Mouse (Mus musculus): ENCODE results near the gene Rnf11. TPM values are rescaled to one million over a fixed set of nuclear protein-coding genes. Genes with fewer than 3 reads are reported as not detected.

Rnf11 gene
- polyA plus RNA-seq, 1 experiment from 2014 or later, result 76.8 TPM

GRCm38 (mm10) chr4:109423438-109423837 lies 61.1 kb downstream of the Rnf11 start:
- H3K4me3 ChIP-seq (ENCODE audit: control insufficient read depth in 1 of 2, insufficient read depth in 1 of 2, low read depth in 1 of 2, low read length in 2 of 2), result no peak overlapping the region
- ATAC-seq (ENCODE audit: insufficient number of reproducible peaks, insufficient read depth, low FRiP score, low read depth), result no peak
- 51% methylated on average over 2 of the region's 2 CpGs for WGBS

GRCm38 (mm10) chr4:109422436-109422835 lies 62.1 kb downstream of the Rnf11 start:
- no peak overlapping the region for H3K9ac ChIP-seq (ENCODE audit: low read length)
- WGBS, result 75% methylated on average over 6 of the region's 6 CpGs

More at GRCm38 (mm10) chr4:109423438-109423837, 61.1 kb downstream of the Rnf11 start:
- no peak overlapping the region for H3K9ac ChIP-seq (ENCODE audit: low read length)
- no peak overlapping the region for H3K27ac ChIP-seq (replicated peaks in 1 of 2; ENCODE audit: control insufficient read depth in 1 of 2, insufficient read depth in 1 of 2, low read depth in 2 of 2, low read length in 2 of 2)
- no peaks in the 10 kb centered on the region; the same call in 1 of the 2 replicates for H3K36me3 ChIP-seq (ENCODE audit: control insufficient read depth, insufficient read depth, low read length)
- no peak overlapping the region for H3K4me2 ChIP-seq (ENCODE audit: low read length)
- no peaks in the 10 kb centered on the region for H3K9me3 ChIP-seq (ENCODE audit: control insufficient read depth, low read length)
- no peaks in the 10 kb centered on the region for H3K27me3 ChIP-seq (ENCODE audit: control insufficient read depth, insufficient read depth, low read length)
- peaks cover 6 to 11% of the 10 kb centered on the region in 2 experiments; a peak in 2 of 4 replicates for H3K4me1 ChIP-seq (ENCODE audit: control insufficient read depth in 2 of 2, insufficient read depth in 2 of 2, low read length in 2 of 2)

DNA sequence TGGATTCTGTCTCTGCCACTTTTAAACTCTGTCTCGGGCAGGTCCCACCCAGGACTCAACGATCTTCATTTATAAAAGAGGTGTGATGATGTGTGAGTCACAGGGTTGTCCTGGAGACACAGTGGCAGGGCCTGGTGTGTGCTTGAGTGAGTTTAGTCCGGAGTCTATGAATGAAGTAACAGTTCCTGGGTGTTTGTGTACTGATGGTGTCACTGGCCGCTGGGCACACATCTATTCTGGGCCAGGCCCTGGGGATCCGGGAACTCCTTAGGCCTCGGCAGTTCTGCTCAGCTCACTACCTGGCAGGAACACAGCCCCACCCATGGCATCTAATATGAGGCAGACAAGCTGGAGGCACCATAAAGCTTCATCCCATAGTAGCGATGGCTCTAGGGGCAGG lies 62.9 kb downstream of the Rnf11 start:
- H3K4me1 ChIP-seq (ENCODE audit: control insufficient read depth in 2 of 2, insufficient read depth in 2 of 2, low read length in 2 of 2), result peaks cover 6 to 11% of the 10 kb centered on the region in 2 experiments; a peak in 2 of 4 replicates
- no peak overlapping the region for H3K27ac ChIP-seq (replicated peaks in 1 of 2; ENCODE audit: control insufficient read depth in 1 of 2, insufficient read depth in 1 of 2, low read depth in 2 of 2, low read length in 2 of 2)
- H3K4me3 ChIP-seq (ENCODE audit: control insufficient read depth in 1 of 2, insufficient read depth in 1 of 2, low read depth in 1 of 2, low read length in 2 of 2), result no peak overlapping the region
- no peaks in the 10 kb centered on the region for H3K27me3 ChIP-seq (ENCODE audit: control insufficient read depth, insufficient read depth, low read length)
- 63% methylated on average over 7 of the region's 7 CpGs for WGBS
- H3K4me2 ChIP-seq (ENCODE audit: low read length), result no peak overlapping the region
- no peak for ATAC-seq (ENCODE audit: insufficient number of reproducible peaks, insufficient read depth, low FRiP score, low read depth)
- no peaks in the 10 kb centered on the region for H3K9me3 ChIP-seq (ENCODE audit: control insufficient read depth, low read length)
- H3K36me3 ChIP-seq (ENCODE audit: control insufficient read depth, insufficient read depth, low read length), result no peaks in the 10 kb centered on the region; the same call in 1 of the 2 replicates
- H3K9ac ChIP-seq (ENCODE audit: low read length), result no peak overlapping the region

More at GRCm38 (mm10) chr4:109422436-109422835, 62.1 kb downstream of the Rnf11 start:
- peaks cover 6 to 11% of the 10 kb centered on the region in 2 experiments; a peak in 2 of 4 replicates for H3K4me1 ChIP-seq (ENCODE audit: control insufficient read depth in 2 of 2, insufficient read depth in 2 of 2, low read length in 2 of 2)
- no peaks in the 10 kb centered on the region; the same call in 1 of the 2 replicates for H3K36me3 ChIP-seq (ENCODE audit: control insufficient read depth, insufficient read depth, low read length)
- H3K27me3 ChIP-seq (ENCODE audit: control insufficient read depth, insufficient read depth, low read length), result no peaks in the 10 kb centered on the region
- no peak for ATAC-seq (ENCODE audit: insufficient number of reproducible peaks, insufficient read depth, low FRiP score, low read depth)
- no peak overlapping the region for H3K4me3 ChIP-seq (ENCODE audit: control insufficient read depth in 1 of 2, insufficient read depth in 1 of 2, low read depth in 1 of 2, low read length in 2 of 2)
- no peaks in the 10 kb centered on the region for H3K9me3 ChIP-seq (ENCODE audit: control insufficient read depth, low read length)
- no peak overlapping the region for H3K27ac ChIP-seq (replicated peaks in 1 of 2; ENCODE audit: control insufficient read depth in 1 of 2, insufficient read depth in 1 of 2, low read depth in 2 of 2, low read length in 2 of 2)
- H3K4me2 ChIP-seq (ENCODE audit: low read length), result no peak overlapping the region

- H3K27ac ChIP-seq (replicated peaks in 1 of 2; ENCODE audit: control insufficient read depth in 1 of 2, insufficient read depth in 1 of 2, low read depth in 2 of 2, low read length in 2 of 2), result no peak overlapping the region
- H3K4me3 ChIP-seq (ENCODE audit: control insufficient read depth in 1 of 2, insufficient read depth in 1 of 2, low read depth in 1 of 2, low read length in 2 of 2), result no peak overlapping the region
- peaks cover 6 to 11% of the 10 kb centered on the region in 2 experiments; a peak in 2 of 4 replicates for H3K4me1 ChIP-seq (ENCODE audit: control insufficient read depth in 2 of 2, insufficient read depth in 2 of 2, low read length in 2 of 2)
- no peak for ATAC-seq (ENCODE audit: insufficient number of reproducible peaks, insufficient read depth, low FRiP score, low read depth)
- H3K9ac ChIP-seq (ENCODE audit: low read length), result no peak overlapping the region
- no peaks in the 10 kb centered on the region; the same call in 1 of the 2 replicates for H3K36me3 ChIP-seq (ENCODE audit: control insufficient read depth, insufficient read depth, low read length)
- no peaks in the 10 kb centered on the region for H3K9me3 ChIP-seq (ENCODE audit: control insufficient read depth, low read length)
- no peaks in the 10 kb centered on the region for H3K27me3 ChIP-seq (ENCODE audit: control insufficient read depth, insufficient read depth, low read length)
- 70% methylated on average over 8 of the region's 8 CpGs for WGBS
- H3K4me2 ChIP-seq (ENCODE audit: low read length), result no peak overlapping the region
These were observed 64.3 kb downstream of the Rnf11 start for GRCm38 (mm10) chr4:109420138-109420795.

DNA sequence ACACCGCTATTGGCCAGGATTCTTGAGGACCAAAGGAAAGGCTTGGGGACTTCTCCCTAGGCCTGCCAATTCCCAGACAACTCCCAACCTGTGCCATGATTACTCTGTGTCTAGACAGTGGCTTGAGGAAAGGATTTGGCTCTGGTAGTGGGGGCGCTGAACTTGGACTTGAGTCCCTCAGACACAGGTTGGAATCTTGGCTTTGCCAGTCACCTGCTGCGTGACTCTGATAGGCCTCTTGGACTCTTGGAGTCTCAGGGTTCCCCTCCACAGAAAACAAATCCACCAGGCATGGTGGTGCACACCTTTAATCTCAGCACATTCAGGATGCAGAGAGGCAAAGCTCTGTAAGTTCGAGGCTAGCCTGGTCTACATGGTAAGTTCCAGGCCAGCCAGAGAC lies 65.0 kb downstream of the Rnf11 start:
- no peak overlapping the region for H3K4me3 ChIP-seq (ENCODE audit: control insufficient read depth in 1 of 2, insufficient read depth in 1 of 2, low read depth in 1 of 2, low read length in 2 of 2)
- no peaks in the 10 kb centered on the region for H3K27me3 ChIP-seq (ENCODE audit: control insufficient read depth, insufficient read depth, low read length)
- H3K4me2 ChIP-seq (ENCODE audit: low read length), result no peak overlapping the region
- H3K9me3 ChIP-seq (ENCODE audit: control insufficient read depth, low read length), result no peaks in the 10 kb centered on the region
- ATAC-seq (ENCODE audit: insufficient number of reproducible peaks, insufficient read depth, low FRiP score, low read depth), result no peak
- no peaks in the 10 kb centered on the region; the same call in 1 of the 2 replicates for H3K36me3 ChIP-seq (ENCODE audit: control insufficient read depth, insufficient read depth, low read length)
- no peak overlapping the region for H3K9ac ChIP-seq (ENCODE audit: low read length)
- 89% methylated on average over 4 of the region's 4 CpGs for WGBS
- peaks cover 6 to 11% of the 10 kb centered on the region in 2 experiments; a peak in 2 of 4 replicates for H3K4me1 ChIP-seq (ENCODE audit: control insufficient read depth in 2 of 2, insufficient read depth in 2 of 2, low read length in 2 of 2)
- no peak overlapping the region for H3K27ac ChIP-seq (replicated peaks in 1 of 2; ENCODE audit: control insufficient read depth in 1 of 2, insufficient read depth in 1 of 2, low read depth in 2 of 2, low read length in 2 of 2)

DNA sequence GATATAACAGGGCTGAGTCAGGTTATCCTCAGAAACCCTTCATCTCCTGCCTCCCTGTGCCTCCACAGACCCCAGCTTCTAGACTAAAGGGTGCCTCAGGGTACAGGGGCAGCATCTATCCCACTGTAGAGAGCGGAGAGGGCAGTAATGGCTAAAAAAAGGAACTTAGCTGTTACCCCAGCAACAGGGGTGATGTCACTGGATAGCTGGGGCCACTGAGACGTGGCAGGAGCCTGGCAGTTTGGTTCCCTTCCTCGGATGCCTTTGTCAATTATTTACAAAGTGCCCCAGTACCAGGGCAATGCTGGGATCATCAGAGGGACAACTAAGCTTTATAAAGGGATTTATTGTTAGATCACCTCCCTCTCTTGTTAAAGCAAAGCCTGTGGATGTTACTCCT lies 65.5 kb downstream of the Rnf11 start:
- no peaks in the 10 kb centered on the region for H3K9me3 ChIP-seq (ENCODE audit: control insufficient read depth, low read length)
- no peaks in the 10 kb centered on the region for H3K27me3 ChIP-seq (ENCODE audit: control insufficient read depth, insufficient read depth, low read length)
- peak overlapping the region; percentile 48; the same call in 1 of the 2 replicates for H3K9ac ChIP-seq (ENCODE audit: low read length)
- no peak for ATAC-seq (ENCODE audit: insufficient number of reproducible peaks, insufficient read depth, low FRiP score, low read depth)
- no peak overlapping the region for H3K4me2 ChIP-seq (ENCODE audit: low read length)
- H3K4me3 ChIP-seq (ENCODE audit: control insufficient read depth in 1 of 2, insufficient read depth in 1 of 2, low read depth in 1 of 2, low read length in 2 of 2), result no peak overlapping the region
- H3K4me1 ChIP-seq (ENCODE audit: control insufficient read depth in 2 of 2, insufficient read depth in 2 of 2, low read length in 2 of 2), result peaks cover 6 to 11% of the 10 kb centered on the region in 2 experiments; a peak in 2 of 4 replicates
- WGBS, result 18% methylated on average over 3 of the region's 3 CpGs
- H3K36me3 ChIP-seq (ENCODE audit: control insufficient read depth, insufficient read depth, low read length), result no peaks in the 10 kb centered on the region; the same call in 1 of the 2 replicates
- H3K27ac ChIP-seq (replicated peaks in 1 of 2; ENCODE audit: control insufficient read depth in 1 of 2, insufficient read depth in 1 of 2, low read depth in 2 of 2, low read length in 2 of 2), result no peak overlapping the region

- Histone ChIP-seq H3K4me3 (ENCODE audit: control insufficient read depth in 1 of 2, insufficient read depth in 1 of 2, low read depth in 1 of 2, low read length in 2 of 2) (no peak overlapping the region), H3K9me3 (ENCODE audit: control insufficient read depth, low read length) (no peaks in the 10 kb centered on the region), H3K36me3 (ENCODE audit: control insufficient read depth, insufficient read depth, low read length) (no peaks in the 10 kb centered on the region; the same call in 1 of the 2 replicates), H3K9ac (ENCODE audit: low read length) (no peak overlapping the region), H3K4me2 (ENCODE audit: low read length) (no peak overlapping the region), H3K4me1 (ENCODE audit: control insufficient read depth in 2 of 2, insufficient read depth in 2 of 2, low read length in 2 of 2) (peaks cover 6 to 11% of the 10 kb centered on the region in 2 experiments; a peak in 2 of 4 replicates), H3K27me3 (ENCODE audit: control insufficient read depth, insufficient read depth, low read length) (no peaks in the 10 kb centered on the region), H3K27ac (replicated peaks in 1 of 2; ENCODE audit: control insufficient read depth in 1 of 2, insufficient read depth in 1 of 2, low read depth in 2 of 2, low read length in 2 of 2) (no peak overlapping the region)
- no peak for ATAC-seq (ENCODE audit: insufficient number of reproducible peaks, insufficient read depth, low FRiP score, low read depth)
- 91% methylated on average over 1 of the region's 1 CpGs for WGBS
These were observed 66.5 kb downstream of the Rnf11 start for GRCm38 (mm10) chr4:109417998-109418397.

Data from heart, embryonic 14.5 days (tissue).